Mouse (Mus musculus): ENCODE data around the gene Ugt1a6b.

GRCm38 (mm10) chr1:88268070-88268469 is 165.0 kb downstream of the Ugt1a6b start:
- TF ChIP-seq CTCF (IDR thresholded peaks at IDR 0.05; ENCODE audit: low read depth) = no peak
- TF ChIP-seq EP300 (IDR thresholded peaks at IDR 0.05; ENCODE audit: low read depth) = no peak

Data from liver, postnatal 0 days (tissue).